Mouse (Mus musculus) adrenal gland, adult (tissue): ENCODE measurements at regions not wholly inside any gene's neighbourhood (a gene's known extent, or its start where the extent isn't known, plus 50 kb on each side); places are given as distances from the start of the nearest gene placed in this dataset.

ENCODE experiments used
- DNase-seq, 2 experiments: peaks; one replicate each; pipeline ENCODE4 v3.0.0; 2022 to 2023; ENCODE audit warnings: low spot score in 1 of 2; ENCODE audit not compliant: inconsistent age in 2 of 2

GRCm38 (mm10) chr12:68882503-68882902 lies 276.5 kb downstream of the Rps29 start:
- no peak for DNase-seq

GRCm38 (mm10) chr12:68879425-68879824 lies 279.6 kb downstream of the Rps29 start:
- DNase-seq, result no peak

- no peak for DNase-seq
These were observed 287.7 kb downstream of the Rps29 start for GRCm38 (mm10) chr12:68871259-68871658.

GRCm38 (mm10) chr12:68862991-68863356 lies 296.0 kb downstream of the Rps29 start:
- DNase-seq, result no peak

- peak in 1 of 2 experiments; percentile 76 for DNase-seq
These were observed 296.5 kb downstream of the Rps29 start for GRCm38 (mm10) chr12:68862313-68862990.

GRCm38 (mm10) chr12:68860332-68860731 lies 298.7 kb downstream of the Rps29 start:
- no peak for DNase-seq

GRCm38 (mm10) chr12:68849616-68850140 lies 309.3 kb downstream of the Rps29 start:
- no peak for DNase-seq

- no peak for DNase-seq
These were observed 318.2 kb downstream of the Rps29 start for GRCm38 (mm10) chr12:68840815-68841214.

GRCm38 (mm10) chr12:68840156-68840555 lies 318.8 kb downstream of the Rps29 start:
- DNase-seq, result peak in 1 of 2 experiments; percentile 26

GRCm38 (mm10) chr12:68836023-68836422 lies 323.0 kb downstream of the Rps29 start:
- DNase-seq, result no peak

GRCm38 (mm10) chr12:68833914-68834313 lies 325.1 kb downstream of the Rps29 start:
- no peak for DNase-seq

GRCm38 (mm10) chr12:68829404-68829803 lies 329.6 kb downstream of the Rps29 start:
- DNase-seq, result no peak

- no peak for DNase-seq
These were observed 331.3 kb downstream of the Rps29 start for GRCm38 (mm10) chr12:68827549-68828249.

- DNase-seq, result no peak
These were observed 364.6 kb downstream of the Rps29 start for GRCm38 (mm10) chr12:68794396-68794795.

GRCm38 (mm10) chr12:68783636-68784035 lies 375.4 kb downstream of the Rps29 start:
- no peak for DNase-seq

- DNase-seq, result no peak
These were observed 383.5 kb downstream of the Rps29 start for GRCm38 (mm10) chr12:68775503-68775902.

GRCm38 (mm10) chr12:68774800-68775199 lies 384.2 kb downstream of the Rps29 start:
- DNase-seq, result no peak

- DNase-seq, result no peak
These were observed 400.5 kb downstream of the Rps29 start for GRCm38 (mm10) chr12:68758263-68759020.

GRCm38 (mm10) chr12:68728882-68729281 lies 430.1 kb downstream of the Rps29 start:
- no peak for DNase-seq

- no peak for DNase-seq
These were observed 440.0 kb downstream of the Rps29 start for GRCm38 (mm10) chr12:68718946-68719345.
